Mouse (Mus musculus): ENCODE results near the gene Olfr64. TPM values are rescaled to one million over a fixed set of nuclear protein-coding genes. Genes with fewer than 3 reads are reported as not detected.
A peak's percentile ranks its signal among the peaks of the same experiment; 100 is the strongest.

Olfr64 gene
- total RNA-seq (2014; fragmentation: Nextera tagmentation), result not detected in 2 replicates
- not detected in 2 replicates for total RNA-seq (2017)

DNA sequence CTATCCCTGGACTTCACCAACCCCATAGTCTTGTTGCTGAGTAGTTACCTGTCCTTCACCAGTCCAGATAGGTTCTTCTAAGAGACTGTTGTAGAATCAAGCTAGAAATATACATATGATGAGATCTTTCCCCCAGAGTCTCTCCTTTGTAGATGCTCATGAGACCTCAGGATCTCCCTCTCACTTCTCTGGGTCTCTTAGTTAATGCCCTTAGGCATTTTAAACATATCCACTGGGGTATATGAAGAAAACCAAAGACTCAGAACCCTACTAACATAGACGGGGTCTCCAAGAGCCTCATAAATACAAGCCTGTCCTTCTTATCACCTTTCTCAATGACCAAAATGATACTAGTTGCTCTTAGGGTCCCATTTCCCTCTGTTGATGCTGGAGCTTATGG is at the start of gene Olfr64:
Gene Olfr64, minus strand, starts transcription at position 101 of the 400 bp plus-strand sequence.
- ATAC-seq (replicated peaks; ENCODE audit: poor library complexity, severe bottlenecking), result no peak

GRCm38 (mm10) chr7:103942730-103943129 is 48.4 kb upstream of the Olfr64 start:
- peak; percentile 96 for ATAC-seq (replicated peaks; ENCODE audit: poor library complexity, severe bottlenecking)

DNA sequence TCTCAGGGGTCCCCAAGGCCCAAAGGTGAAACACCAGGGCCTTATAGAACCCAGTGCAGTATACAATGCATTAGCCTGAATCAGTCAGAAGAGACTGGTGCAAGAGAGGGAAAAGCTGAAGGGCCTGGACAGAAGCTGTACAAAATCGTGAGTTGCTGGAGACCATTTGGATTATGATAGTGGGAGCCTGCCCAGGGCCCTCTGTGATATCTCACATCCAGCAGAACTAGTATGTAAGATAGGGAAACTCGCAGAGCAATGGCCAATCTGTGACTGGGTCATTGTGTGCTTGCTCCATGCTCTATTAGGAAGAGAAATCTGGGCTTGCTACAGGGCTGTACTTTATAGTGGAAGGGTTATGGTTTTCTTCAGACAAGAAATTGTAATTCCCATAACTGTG is 40.0 kb upstream of the Olfr64 start, which contains the start of gene Olfr632:
Gene Olfr632, plus strand, starts transcription at position 84 of the 400 bp plus-strand sequence.
- ATAC-seq (replicated peaks; ENCODE audit: poor library complexity, severe bottlenecking), result no peak

DNA sequence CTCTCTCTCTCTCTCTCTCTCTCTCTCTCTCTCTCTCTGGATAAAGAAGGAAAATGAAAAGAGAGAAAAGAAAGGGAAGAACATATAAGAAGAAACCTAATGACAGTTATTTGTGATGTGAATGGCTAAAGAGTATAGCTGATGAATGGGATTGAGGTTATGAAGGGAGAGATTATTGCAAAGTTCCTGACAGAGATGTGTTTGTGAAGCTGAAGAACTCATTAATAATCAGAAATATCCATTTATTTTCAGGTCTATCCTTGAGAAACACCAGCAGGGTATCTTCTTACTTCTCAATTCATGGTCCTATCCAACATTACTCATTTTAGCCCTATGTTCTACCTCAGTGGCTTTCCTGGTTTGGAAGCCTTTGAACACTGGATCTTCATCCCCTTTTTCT is 34.2 kb upstream of the Olfr64 start, which contains the start of gene Olfr631:
Gene Olfr631, plus strand, starts transcription at position 301 of the 400 bp plus-strand sequence.
- ATAC-seq (replicated peaks; ENCODE audit: poor library complexity, severe bottlenecking), result no peak

DNA sequence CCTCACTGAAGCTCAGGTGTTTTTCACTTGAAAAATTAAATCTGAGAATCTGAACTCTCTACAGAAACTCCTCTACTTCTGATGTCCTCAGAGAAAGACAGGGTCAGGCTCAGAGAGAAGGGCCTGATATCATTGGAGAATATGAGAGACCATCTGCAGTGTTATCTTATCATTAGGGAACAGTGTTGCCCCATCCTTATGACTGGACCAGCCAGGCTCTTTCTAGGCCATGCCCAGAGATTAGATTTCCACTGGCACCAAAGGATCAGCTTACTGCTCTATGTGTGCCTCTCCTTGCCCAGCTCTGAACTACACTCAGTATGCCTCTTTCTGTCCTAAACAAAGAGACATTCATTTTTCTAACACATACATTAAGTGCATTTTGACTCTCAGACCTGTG is 21.1 kb upstream of the Olfr64 start:
- no peak for ATAC-seq (replicated peaks; ENCODE audit: poor library complexity, severe bottlenecking)

DNA sequence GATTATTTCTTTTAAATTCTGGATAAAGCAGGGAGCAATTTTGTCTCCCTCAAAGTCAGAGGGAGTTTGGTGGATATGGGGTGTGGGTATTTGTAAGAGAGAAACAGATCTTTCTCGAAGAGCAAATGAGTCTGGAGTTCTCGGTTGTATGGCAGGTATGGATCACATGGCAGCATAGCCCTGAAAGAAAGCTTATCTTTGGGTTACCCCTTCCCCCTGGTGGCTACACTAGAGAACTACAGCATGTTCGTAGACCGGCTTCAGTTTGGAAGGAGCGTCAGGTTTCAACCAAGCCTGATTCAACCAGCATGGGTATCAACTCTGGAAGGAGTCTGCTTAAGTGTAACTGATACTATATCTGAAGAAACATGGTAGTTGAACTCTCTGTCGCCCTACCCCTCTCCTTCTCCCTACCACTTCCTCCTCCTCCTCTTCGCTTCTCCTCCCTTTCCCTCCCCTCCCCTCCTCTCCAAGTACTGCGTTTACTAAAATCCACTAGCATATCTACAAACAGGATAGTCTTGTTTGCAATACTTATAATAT is 18.8 kb upstream of the Olfr64 start:
- ATAC-seq (replicated peaks; ENCODE audit: poor library complexity, severe bottlenecking), result peak; percentile 86

- ATAC-seq (replicated peaks; ENCODE audit: poor library complexity, severe bottlenecking), result no peak
Measured at GRCm38 (mm10) chr7:103910047-103910446, 15.8 kb upstream of the Olfr64 start.

DNA sequence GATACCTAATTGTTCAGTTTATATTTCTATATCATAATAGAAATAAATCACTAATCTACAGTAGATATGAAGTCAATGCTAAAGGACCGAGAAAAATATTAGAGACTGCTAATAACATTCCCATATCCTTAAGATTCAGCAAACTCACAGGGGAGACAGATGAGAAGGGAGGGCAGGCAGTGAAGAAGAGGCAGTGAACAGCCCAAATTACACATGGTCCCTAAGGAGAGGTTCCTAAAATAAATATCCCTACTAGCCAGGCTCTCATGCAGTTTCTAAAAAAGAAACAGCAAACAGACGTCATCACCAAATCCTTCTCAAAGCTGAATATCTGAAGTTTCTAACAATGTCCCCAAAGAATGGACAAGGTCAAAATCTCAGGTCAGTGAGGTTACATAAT is 8.9 kb upstream of the Olfr64 start, which contains the start of gene Olfr65:
Gene Olfr65, plus strand, starts transcription at position 301 of the 400 bp plus-strand sequence.
- no peak for ATAC-seq (replicated peaks; ENCODE audit: poor library complexity, severe bottlenecking)

DNA sequence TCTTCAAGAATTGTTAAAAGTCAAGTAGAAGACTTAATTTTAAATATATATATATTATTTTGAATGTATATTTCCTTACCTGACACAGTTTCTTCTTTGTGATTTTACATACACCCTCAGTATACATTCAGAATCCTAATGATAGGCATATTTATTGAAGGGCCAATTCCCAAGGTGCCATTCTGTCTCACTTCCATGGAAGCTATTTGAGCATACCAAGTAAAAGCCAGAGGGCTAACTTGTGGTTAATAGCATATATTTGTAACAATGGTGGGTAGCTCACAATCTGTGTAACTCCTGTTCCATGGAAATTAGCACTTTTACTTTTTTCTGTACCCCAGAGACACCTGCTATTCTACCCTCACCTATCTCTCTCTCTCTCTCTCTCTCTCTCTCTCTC is 8.1 kb downstream of the Olfr64 start, which contains the start of gene Olfr66:
Gene Olfr66, minus strand, starts transcription at position 101 of the 400 bp plus-strand sequence.
- no peak for ATAC-seq (replicated peaks; ENCODE audit: poor library complexity, severe bottlenecking)

DNA sequence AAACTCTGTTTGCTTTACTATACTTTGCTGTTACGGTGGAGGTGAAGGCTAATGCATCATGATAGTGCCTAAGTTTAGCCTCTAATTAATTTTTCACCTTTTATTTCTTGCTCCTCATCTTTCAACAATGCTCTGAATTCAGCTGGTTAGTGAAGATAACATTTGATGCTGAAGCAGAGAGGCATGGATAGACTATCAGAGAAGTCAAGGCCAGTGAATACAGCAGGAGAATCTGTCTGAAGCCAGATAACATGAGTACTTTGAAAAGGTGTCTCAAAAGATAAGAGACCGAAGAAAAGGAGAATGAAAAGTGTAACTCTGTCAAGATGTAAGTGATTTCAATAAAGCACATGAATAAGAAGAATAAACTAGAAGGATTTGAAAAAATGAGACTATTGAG is 17.2 kb downstream of the Olfr64 start:
- ATAC-seq (replicated peaks; ENCODE audit: poor library complexity, severe bottlenecking), result no peak

GRCm38 (mm10) chr7:103874451-103874850 is 19.8 kb downstream of the Olfr64 start:
- ATAC-seq (replicated peaks; ENCODE audit: poor library complexity, severe bottlenecking), result 0 out of 2 replicates have a peak, but pooled peaks have one; percentile 46

DNA sequence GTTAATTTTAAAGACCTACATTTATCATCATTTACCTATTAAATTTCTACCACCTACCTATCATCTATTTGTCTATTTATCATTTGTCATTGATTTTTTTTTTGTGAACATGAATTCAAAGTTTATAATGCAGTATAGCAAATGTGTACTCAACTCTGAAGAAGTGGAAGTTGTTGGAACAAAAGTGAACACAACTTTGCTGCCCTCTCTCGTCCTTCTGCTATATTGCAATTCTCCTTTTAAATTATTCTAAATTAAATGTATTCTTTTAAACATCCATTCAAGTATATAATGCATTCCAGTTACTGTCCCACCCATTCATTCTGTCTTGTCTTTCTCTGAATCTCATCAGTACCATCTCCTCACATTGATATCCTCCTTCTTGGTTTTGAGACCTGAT is 21.2 kb downstream of the Olfr64 start:
- peak; percentile 50; the same call in 1 of the 2 replicates for ATAC-seq (replicated peaks; ENCODE audit: poor library complexity, severe bottlenecking)

- ATAC-seq (replicated peaks; ENCODE audit: poor library complexity, severe bottlenecking), result no peak
Measured at GRCm38 (mm10) chr7:103870667-103871066, 23.6 kb downstream of the Olfr64 start.

GRCm38 (mm10) chr7:103865716-103866115 is 28.6 kb downstream of the Olfr64 start:
- no peak for ATAC-seq (replicated peaks; ENCODE audit: poor library complexity, severe bottlenecking)

GRCm38 (mm10) chr7:103861531-103861930 is 32.8 kb downstream of the Olfr64 start:
- peak; percentile 75 for ATAC-seq (replicated peaks; ENCODE audit: poor library complexity, severe bottlenecking)

DNA sequence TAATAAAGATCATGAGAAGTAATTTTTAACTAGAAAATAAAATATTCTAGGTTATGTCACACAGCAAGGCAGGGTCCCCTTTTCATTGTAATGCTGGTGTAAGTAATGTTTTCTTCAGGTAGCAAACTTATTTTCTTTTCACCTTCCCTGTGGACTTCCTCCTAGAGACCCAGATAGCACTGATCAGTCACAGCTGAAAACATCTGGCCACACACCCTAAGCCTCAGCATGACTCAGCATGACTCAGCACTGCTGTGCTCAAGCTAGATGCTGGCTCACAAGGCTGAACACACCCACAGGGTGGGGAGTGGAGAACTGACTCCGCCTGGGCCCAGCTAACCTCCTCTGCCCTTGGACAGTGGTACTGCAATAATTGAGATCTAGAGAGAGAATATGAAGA is 33.4 kb downstream of the Olfr64 start:
- ATAC-seq (replicated peaks; ENCODE audit: poor library complexity, severe bottlenecking), result peak; percentile 98

DNA sequence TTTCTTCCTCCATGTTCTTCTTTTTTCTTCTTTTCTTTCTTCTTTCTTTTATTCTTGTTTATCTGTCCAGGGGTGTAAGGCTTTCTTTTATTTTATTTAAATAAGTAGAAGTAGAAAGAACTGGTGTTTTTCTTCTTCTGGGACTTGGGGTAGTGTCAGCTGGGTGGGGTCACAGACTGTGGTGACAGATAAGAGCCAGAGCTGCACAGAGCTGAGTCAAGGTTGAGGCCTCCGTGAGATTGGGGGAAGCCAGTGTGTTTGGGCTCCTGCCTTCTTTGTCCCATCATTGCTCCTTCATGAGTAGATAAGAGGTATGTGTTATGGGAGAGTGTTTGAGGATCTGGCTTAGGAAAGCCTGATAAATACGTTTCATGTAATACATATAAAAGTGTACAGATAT is 35.2 kb downstream of the Olfr64 start:
- ATAC-seq (replicated peaks; ENCODE audit: poor library complexity, severe bottlenecking), result no peak

DNA sequence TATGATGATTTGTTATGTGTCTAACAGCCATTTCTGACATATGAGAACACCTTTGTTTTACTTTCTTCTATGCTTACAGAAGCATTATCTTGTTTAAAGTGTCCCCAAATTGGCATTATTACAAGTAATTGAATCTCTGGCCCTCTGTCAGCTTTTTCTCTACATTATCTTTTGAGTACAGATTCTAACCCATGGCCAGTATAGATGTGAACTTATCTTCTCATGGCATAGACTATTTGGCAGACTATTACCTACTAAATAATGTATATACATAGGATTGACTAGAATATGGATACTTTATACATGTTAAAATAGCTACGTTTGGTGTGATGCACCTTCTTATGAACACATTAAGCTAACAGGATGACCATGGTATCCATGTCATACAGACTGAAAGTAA is 39.6 kb downstream of the Olfr64 start:
- ATAC-seq (replicated peaks; ENCODE audit: poor library complexity, severe bottlenecking), result no peak

DNA sequence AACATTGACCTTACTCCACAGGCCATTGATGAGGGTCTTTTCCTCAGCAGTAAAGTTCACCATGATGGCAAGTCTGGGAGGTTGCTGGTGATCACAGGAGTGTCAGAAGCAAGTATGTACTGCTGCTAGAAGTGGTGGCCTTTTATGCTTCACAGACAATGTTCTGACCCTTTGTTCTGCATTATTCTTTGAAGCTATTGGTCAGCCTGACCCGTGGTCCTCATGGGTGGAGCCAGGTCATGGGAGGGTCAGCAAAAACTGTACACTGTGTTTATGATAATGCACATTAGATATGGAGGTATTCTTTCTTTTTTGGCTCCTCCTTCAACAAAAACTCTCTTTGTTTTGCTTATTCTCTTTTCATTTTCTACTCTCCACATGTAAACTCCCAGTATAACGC is 41.2 kb downstream of the Olfr64 start, which contains the start of gene Hbb-y:
Gene Hbb-y, minus strand, starts transcription at position 127 of the 400 bp plus-strand sequence.
- ATAC-seq (replicated peaks; ENCODE audit: poor library complexity, severe bottlenecking), result no peak

- no peak for ATAC-seq (replicated peaks; ENCODE audit: poor library complexity, severe bottlenecking)
Measured at GRCm38 (mm10) chr7:103844525-103845325, 49.6 kb downstream of the Olfr64 start.

- no peak for ATAC-seq (replicated peaks; ENCODE audit: poor library complexity, severe bottlenecking)
Measured at GRCm38 (mm10) chr7:103843034-103843433, 51.3 kb downstream of the Olfr64 start, which contains the start of gene Hbb-bh1. Gene Hbb-bh1, minus strand, starts transcription at chr7:103843164.

All from granulocyte monocyte progenitor cell, adult 5-6 weeks (primary cell).